Mouse (Mus musculus): ENCODE results near the gene Rnase9. TPM values are rescaled to one million over a fixed set of nuclear protein-coding genes. Genes with fewer than 3 reads are reported as not detected.

Gene Rnase9
- total and polyA plus RNA-seq, 3 experiments: not detected

DNA sequence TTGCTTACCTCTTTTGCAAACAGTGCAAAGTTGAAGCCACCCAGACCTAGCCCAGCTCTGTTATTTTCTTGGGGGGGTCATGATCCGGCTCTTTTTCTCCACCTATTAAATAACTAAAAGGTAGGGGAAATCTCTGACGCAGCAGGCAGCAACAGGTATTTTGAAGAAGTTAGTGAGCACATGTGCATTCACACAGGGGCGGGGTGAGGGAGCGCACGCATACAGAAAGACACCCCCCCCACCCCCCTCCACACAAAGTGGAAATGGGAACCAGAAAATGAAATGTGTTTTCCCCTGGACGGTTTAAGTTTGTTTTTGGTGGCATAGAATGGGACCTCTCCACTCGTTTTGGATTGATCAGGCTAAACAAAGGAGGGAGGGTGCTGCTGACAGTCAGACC, 42.1 kb upstream of the Rnase9 start:
- peak; percentile 31 for DNase-seq (ENCODE audit: extremely low read depth)
- no peaks in the 10 kb centered on the region for H3K79me2 ChIP-seq (replicated peaks; ENCODE audit: control insufficient read depth, extremely low read depth, insufficient read depth, poor library complexity, severe bottlenecking)
- H3K9me3 ChIP-seq (replicated peaks; ENCODE audit: low read length): no peaks in the 10 kb centered on the region
- peak overlapping the region; percentile 67 for H3K4me2 ChIP-seq (ENCODE audit: insufficient read depth, low read depth, poor library complexity, severe bottlenecking)
- H3K9ac ChIP-seq (ENCODE audit: insufficient read depth, low read depth): peak overlapping the region; percentile 23; the same call in 1 of the 2 replicates
- H3K4me3 ChIP-seq (replicated peaks in 1 of 3; ENCODE audit: low read depth in 2 of 3, low read length in 2 of 3, poor library complexity in 1 of 3): peak overlapping the region; percentile 52 to 71 (median 68)
- in situ Hi-C loops (cut with MboI; ENCODE audit: low pct_ligation_motif_present, low pct_unique_long_range_greater_than_20kb, low sequenced_read_pairs): no loop called here
- peaks cover 5% of the 10 kb centered on the region for H3K27me3 ChIP-seq (replicated peaks)
- H3K36me3 ChIP-seq (replicated peaks in 1 of 2; ENCODE audit: control insufficient read depth in 1 of 2, insufficient read depth in 1 of 2, low read length in 1 of 2): no peaks in the 10 kb centered on the region
- no peak overlapping the region for H3K27ac ChIP-seq (ENCODE audit: insufficient read depth, low read depth)
- peaks cover 4 to 35% of the 10 kb centered on the region in 2 experiments; a peak in 3 of 4 replicates for H3K4me1 ChIP-seq (ENCODE audit: control insufficient read depth in 1 of 2, insufficient read depth in 2 of 2)
- dilution Hi-C loops (cut with MboI; ENCODE audit: extremely low pct_ligation_motif_present, extremely low pct_unique_long_range_greater_than_20kb, low sequenced_read_pairs): no loop called here
- TF ChIP-seq ELF1 (IDR thresholded peaks at IDR 0.05; ENCODE audit: low read depth, low read length) (0 out of 2 replicates have a peak, but pooled peaks have one; percentile 1), HCFC1 (IDR thresholded peaks at IDR 0.05; ENCODE audit: low read depth, low read length) (no peak), MYC (IDR thresholded peaks at IDR 0.05; ENCODE audit: low read depth, low read length) (peak; percentile 73), MAX (IDR thresholded peaks at IDR 0.05; ENCODE audit: low read length) (peak; percentile 68), CHD1 (IDR thresholded peaks at IDR 0.05; ENCODE audit: low read depth, low read length) (0 out of 2 replicates have a peak, but pooled peaks have one; percentile 29), POLR2A (IDR thresholded peaks at IDR 0.05; ENCODE audit: low read depth, low read length) (no peak), TCF12 (IDR thresholded peaks at IDR 0.05; ENCODE audit: low read depth, low read length) (no peak), SIN3A (IDR thresholded peaks at IDR 0.05; ENCODE audit: low read length) (peak; percentile 83), MAZ (IDR thresholded peaks at IDR 0.05; ENCODE audit: low read depth, low read length) (0 out of 2 replicates have a peak, but pooled peaks have one; percentile 69), ETS1 (conservative IDR thresholded peaks at IDR 0.05; ENCODE audit: low read depth, low read length) (0 out of 2 replicates have a peak, but pooled peaks have one; percentile 31), USF2 (conservative IDR thresholded peaks at IDR 0.05; ENCODE audit: low read depth, low read length) (no peak), CTCF (conservative IDR thresholded peaks at IDR 0.05 in 1 of 2, IDR thresholded peaks at IDR 0.05 in 1 of 2; ENCODE audit: low read depth in 2 of 2, low read length in 2 of 2) (no peak), BHLHE40 (IDR thresholded peaks at IDR 0.05; ENCODE audit: low read depth, low read length) (peak; percentile 39; the same call in 1 of the 2 replicates), EP300 (IDR thresholded peaks at IDR 0.05; ENCODE audit: low read length) (no peak), IRF4 (IDR thresholded peaks at IDR 0.05; ENCODE audit: low read depth, low read length) (no peak), NRF1 (IDR thresholded peaks at IDR 0.05; ENCODE audit: low read depth, low read length) (peak; percentile 46), USF1 (IDR thresholded peaks at IDR 0.05; ENCODE audit: low read depth, low read length) (no peak), MXI1 (IDR thresholded peaks at IDR 0.05; ENCODE audit: low read depth, low read length) (peak; percentile 91), CHD2 (IDR thresholded peaks at IDR 0.05; ENCODE audit: low read length) (no peak)

DNA sequence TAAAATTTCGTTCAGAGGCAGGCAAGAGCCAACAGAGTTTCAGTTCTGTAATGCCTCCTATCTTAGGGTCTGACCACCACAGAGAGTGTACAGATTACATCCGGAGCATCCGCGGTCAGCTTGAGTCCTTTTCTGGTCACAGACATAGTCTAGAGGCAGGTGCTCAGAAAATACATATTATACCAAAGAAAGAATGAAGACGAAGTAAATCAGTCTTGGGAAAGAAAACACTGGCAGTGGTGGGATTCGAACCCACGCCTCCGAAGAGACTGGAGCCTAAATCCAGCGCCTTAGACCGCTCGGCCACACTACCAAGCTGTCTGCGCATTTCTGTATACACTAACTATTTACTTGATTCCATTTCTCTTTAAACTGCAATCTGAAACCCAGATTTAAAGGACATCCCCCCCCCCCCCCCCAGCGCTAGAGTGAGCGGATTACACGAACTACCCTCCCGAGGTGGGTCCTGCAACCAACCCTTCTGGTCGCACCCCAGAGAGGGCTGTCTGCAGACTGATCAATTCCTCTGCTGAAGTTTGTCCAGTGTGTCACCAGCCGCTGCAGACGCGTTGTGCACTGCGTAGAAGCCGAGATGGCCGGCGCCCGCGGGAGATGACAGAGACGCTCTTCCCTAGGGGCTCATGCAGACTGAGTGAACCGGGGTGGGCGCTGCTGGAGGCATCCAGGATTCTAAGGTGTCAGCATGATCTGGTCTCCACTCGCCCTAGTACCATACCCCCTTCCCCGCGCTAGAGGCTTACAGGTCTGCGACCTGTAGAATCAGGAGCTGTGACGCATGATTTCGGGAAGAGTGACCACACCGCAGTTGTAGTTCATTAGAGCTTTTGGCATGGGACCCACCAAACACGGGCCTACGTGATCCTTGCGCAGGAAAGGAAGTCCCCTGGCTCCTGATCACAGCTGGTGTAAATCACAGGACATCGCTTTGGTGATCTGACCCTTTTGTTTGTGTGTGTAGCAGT, 41.2 kb upstream of the Rnase9 start:
- peak overlapping the region; percentile 67 for H3K4me2 ChIP-seq (ENCODE audit: insufficient read depth, low read depth, poor library complexity, severe bottlenecking)
- peaks cover 4 to 35% of the 10 kb centered on the region in 2 experiments; a peak in 3 of 4 replicates for H3K4me1 ChIP-seq (ENCODE audit: control insufficient read depth in 1 of 2, insufficient read depth in 2 of 2)
- DNase-seq (ENCODE audit: extremely low read depth): peak; percentile 88
- no peaks in the 10 kb centered on the region for H3K79me2 ChIP-seq (replicated peaks; ENCODE audit: control insufficient read depth, extremely low read depth, insufficient read depth, poor library complexity, severe bottlenecking)
- dilution Hi-C loops (cut with MboI; ENCODE audit: extremely low pct_ligation_motif_present, extremely low pct_unique_long_range_greater_than_20kb, low sequenced_read_pairs) (no loop called here), in situ Hi-C loops (cut with MboI; ENCODE audit: low pct_ligation_motif_present, low pct_unique_long_range_greater_than_20kb, low sequenced_read_pairs) (no loop called here)
- H3K4me3 ChIP-seq (replicated peaks in 1 of 3; ENCODE audit: low read depth in 2 of 3, low read length in 2 of 3, poor library complexity in 1 of 3): peak overlapping the region; percentile 52 to 71 (median 68)
- peaks cover 5% of the 10 kb centered on the region for H3K27me3 ChIP-seq (replicated peaks)
- H3K9me3 ChIP-seq (replicated peaks; ENCODE audit: low read length): no peaks in the 10 kb centered on the region
- H3K27ac ChIP-seq (ENCODE audit: insufficient read depth, low read depth): peak overlapping the region; percentile 21
- H3K36me3 ChIP-seq (replicated peaks in 1 of 2; ENCODE audit: control insufficient read depth in 1 of 2, insufficient read depth in 1 of 2, low read length in 1 of 2): no peaks in the 10 kb centered on the region
- H3K9ac ChIP-seq (ENCODE audit: insufficient read depth, low read depth): peak overlapping the region; percentile 8
- TF ChIP-seq MYC (IDR thresholded peaks at IDR 0.05; ENCODE audit: low read depth, low read length): peak; percentile 29; the same call in 1 of the 2 replicates
- TF ChIP-seq PAX5 (IDR thresholded peaks at IDR 0.05; ENCODE audit: low read length): no peak
- no peak for TF ChIP-seq JUN (IDR thresholded peaks at IDR 0.05; ENCODE audit: insufficient read depth, low read depth, low read length)
- no peak for TF ChIP-seq NELFE (IDR thresholded peaks at IDR 0.05; ENCODE audit: low read depth, low read length)
- TF ChIP-seq E2F4 (IDR thresholded peaks at IDR 0.05; ENCODE audit: insufficient replicate concordance, low read depth, low read length): 0 out of 2 replicates have a peak, but pooled peaks have one; percentile 68
- peak; percentile 42; the same call in 1 of the 2 replicates for TF ChIP-seq TCF12 (IDR thresholded peaks at IDR 0.05; ENCODE audit: low read depth, low read length)
- peak; percentile 60; the same call in 1 of the 2 replicates for TF ChIP-seq BHLHE40 (IDR thresholded peaks at IDR 0.05; ENCODE audit: low read depth, low read length)
- TF ChIP-seq IRF4 (IDR thresholded peaks at IDR 0.05; ENCODE audit: low read depth, low read length): peak; percentile 83
- no peak for TF ChIP-seq GABPA (IDR thresholded peaks at IDR 0.05; ENCODE audit: insufficient replicate concordance, low read depth, low read length)
- TF ChIP-seq NRF1 (IDR thresholded peaks at IDR 0.05; ENCODE audit: low read depth, low read length): peak; percentile 59; the same call in 1 of the 2 replicates
- TF ChIP-seq UBTF (IDR thresholded peaks at IDR 0.05; ENCODE audit: low read depth, low read length): 0 out of 2 replicates have a peak, but pooled peaks have one; percentile 30
- TF ChIP-seq MAFK (IDR thresholded peaks at IDR 0.05; ENCODE audit: insufficient replicate concordance, low read length): peak; percentile 92
- TF ChIP-seq TBP (conservative IDR thresholded peaks at IDR 0.05; ENCODE audit: low read depth, low read length): peak; percentile 99
- peak; percentile 86 for TF ChIP-seq EP300 (IDR thresholded peaks at IDR 0.05; ENCODE audit: low read length)
- TF ChIP-seq USF2 (conservative IDR thresholded peaks at IDR 0.05; ENCODE audit: low read depth, low read length): no peak
- no peak for TF ChIP-seq USF1 (IDR thresholded peaks at IDR 0.05; ENCODE audit: low read depth, low read length)
- peak; percentile 31; the same call in 1 of the 2 replicates for TF ChIP-seq ETS1 (conservative IDR thresholded peaks at IDR 0.05; ENCODE audit: low read depth, low read length)
- peak; percentile 92 for TF ChIP-seq ELF1 (IDR thresholded peaks at IDR 0.05; ENCODE audit: low read depth, low read length)
